Mouse (Mus musculus): ENCODE measurements around the gene Eef1g.
"Not testable (repeated sequence)": the region's sequence is repeated elsewhere in the genome, so short reads cannot be mapped to it uniquely, and the experiment has no call there.

Eef1g gene

DNA sequence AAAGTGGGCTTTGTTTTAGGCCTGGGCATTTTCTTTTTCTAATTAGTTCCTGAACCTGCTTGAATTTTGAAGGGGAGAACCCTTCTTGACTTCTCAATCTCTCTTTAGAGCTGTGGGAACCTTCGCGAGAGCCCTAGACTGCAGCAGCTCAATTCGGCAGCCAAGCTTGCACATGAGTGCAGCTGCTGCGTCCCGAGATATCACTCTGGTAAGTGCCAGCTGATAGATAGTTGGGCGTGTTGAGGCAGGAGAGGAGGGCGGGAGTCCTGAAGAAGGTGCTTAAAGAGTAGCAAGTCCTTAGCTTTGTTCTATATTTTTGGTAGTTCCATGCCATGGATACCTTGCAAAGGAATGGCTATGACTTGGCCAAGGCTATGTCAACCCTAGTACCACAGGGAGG lies 19.9 kb upstream of the Eef1g start:
- DNase-seq, result no peak

DNA sequence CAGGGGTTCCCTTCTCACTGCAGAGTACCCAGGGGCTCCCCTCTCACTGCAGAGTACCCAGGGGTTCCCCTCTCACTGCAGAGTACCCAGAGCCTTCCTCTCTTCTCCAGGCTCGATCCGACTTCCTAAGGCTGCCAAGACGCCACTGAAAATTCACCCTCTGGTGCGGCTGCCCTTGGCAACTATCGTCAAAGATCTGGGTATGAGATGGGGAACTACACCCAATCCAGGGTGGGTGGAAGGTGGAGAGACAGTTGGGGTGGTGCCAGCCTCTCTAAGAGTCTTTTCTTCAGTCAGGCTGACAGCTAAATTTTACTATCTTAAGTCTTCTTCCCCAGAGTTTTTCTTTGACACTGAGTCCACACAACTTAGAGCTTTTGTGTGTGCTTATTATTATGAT lies 16.7 kb upstream of the Eef1g start:
- DNase-seq, result no peak

DNA sequence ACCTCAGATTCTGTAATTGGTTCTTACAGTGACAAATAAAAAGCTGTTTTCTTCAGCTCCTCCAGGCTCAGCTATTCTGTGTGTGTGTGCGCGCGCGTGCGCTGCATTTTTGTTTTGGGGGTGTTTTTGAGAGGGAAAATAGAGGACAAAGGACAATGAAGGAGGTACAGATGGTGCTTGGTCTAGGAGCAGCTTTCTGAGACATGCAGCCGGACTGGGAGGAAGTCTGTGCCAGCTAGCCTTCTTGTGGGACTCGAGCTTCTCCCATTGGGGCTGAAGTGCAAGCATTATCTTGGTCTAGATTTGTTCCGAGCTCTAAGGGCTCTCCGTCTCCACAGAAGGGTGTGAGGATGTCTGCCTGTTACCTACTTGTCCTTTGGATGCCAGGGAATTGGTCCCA lies 14.6 kb upstream of the Eef1g start:
- peak; percentile 25 for DNase-seq

DNA sequence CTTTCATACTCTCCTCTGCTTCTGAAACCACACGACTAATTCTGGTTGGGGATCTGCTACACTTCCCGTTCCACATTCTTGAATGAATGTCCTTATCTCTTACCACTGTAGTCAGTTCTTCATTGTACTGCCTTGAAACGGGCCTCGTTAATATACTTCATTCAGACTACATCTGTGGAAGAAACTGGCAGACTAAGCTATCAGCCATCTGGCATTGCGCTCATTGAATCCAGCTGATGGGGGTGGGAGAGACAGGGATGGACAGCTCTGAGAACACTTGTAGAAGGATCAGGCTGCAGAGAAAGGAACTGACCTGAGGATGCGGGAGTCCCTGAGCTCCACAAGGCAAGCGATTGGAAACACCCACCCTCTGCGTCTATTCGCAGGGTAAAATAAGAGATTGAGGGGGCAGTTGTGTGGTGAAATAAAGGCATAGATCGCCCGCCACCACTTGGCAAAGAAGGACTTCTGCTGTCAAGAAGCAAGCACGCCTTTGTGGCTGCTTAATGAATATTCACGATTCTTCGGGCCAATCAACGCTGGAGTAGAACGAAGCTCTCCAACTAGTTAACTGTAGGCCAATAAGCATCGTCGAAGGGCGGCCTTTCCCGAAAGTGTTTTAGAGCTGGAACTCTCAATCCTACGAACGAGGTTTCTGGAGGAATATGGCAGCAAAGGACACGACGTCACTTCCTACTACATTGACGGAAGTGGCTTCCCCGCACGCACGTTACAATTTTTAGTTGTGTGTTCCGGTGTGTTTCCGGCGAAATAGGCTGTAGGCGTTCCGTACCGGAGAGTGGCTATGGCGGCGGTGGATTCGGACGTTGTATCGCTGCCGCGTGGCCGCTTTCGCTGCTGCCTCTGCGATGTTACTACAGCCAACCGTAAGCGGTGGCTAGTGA lies 13.5 kb upstream of the Eef1g start, which contains the start of gene Tut1:
TSS of gene Tut1 (plus strand) at position 713 of the 905 bp plus-strand sequence.
- DNase-seq, result peak; percentile 81

- no peak for DNase-seq
Observed at GRCm38 (mm10) chr19:8954171-8954570, 12.7 kb upstream of the Eef1g start.

GRCm38 (mm10) chr19:8962256-8962655 lies 4.6 kb upstream of the Eef1g start:
- DNase-seq, result no peak

- DNase-seq, result no peak
Observed at GRCm38 (mm10) chr19:8965075-8965474, 1.8 kb upstream of the Eef1g start.

DNA sequence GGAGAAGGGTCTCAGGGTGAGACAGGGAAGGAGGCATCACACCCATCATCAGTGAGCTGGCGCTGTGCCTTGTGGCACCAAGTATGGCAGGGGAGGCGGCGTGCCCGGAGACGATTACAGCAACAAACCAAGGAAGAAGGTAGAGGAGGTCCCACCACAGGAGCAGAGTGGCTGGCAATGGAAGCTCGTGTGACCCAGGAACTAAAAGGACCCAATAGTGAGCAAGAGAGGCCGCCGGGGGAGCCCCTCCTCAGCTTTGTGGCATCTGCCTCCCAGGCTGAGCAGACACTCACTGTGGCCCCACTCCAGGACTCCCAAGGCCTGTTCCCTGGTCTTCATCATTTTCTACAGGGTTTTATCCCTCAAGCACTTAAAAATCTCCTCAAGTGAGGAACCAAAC lies 1.1 kb upstream of the Eef1g start:
- no peak for DNase-seq

GRCm38 (mm10) chr19:8966198-8966589 lies 647 bp upstream of the Eef1g start:
- no peak for DNase-seq

GRCm38 (mm10) chr19:8967373-8967743 lies 517 bp downstream of the Eef1g start:
- DNase-seq, result no peak

DNA sequence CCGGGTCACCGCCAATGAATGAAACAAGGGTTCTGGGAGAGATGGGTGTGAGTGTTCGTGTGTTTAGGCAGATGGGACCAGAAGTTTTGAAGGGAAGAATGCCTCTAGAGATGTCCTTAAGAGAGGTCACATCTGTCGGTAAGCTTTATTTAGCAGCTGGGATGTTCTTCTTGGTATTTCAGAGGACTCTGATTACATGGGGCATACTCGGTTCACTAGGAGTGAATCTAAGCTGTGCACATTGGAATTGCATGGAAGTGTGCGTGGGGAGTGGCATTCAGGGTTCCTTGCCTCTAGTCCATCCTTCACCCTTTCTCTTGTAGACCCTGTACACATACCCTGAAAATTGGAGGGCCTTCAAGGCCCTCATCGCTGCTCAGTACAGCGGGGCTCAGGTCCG lies 1.1 kb downstream of the Eef1g start:
- no peak for DNase-seq

DNA sequence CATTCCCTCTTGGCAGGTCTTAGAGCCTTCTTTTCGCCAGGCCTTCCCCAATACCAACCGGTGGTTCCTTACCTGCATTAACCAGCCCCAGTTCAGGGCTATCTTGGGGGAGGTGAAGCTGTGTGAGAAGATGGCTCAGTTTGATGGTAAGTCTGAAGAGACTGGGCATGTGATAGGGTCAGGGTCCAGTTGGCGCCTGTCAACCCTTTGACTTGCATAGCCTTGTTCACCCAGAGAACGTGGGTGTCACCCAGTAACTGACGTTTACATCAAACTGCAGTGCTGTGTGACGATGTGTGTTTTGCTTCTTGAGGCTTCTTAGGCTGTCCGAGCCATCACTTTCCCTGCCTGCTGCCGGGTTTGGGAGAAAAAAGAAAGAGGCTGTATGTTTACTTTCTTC lies 5.7 kb downstream of the Eef1g start:
- not testable (repeated sequence) for DNase-seq

- no peak for DNase-seq
Observed at GRCm38 (mm10) chr19:8974638-8975037, 7.8 kb downstream of the Eef1g start.

GRCm38 (mm10) chr19:8975491-8975890 lies 8.7 kb downstream of the Eef1g start:
- no peak for DNase-seq

DNA sequence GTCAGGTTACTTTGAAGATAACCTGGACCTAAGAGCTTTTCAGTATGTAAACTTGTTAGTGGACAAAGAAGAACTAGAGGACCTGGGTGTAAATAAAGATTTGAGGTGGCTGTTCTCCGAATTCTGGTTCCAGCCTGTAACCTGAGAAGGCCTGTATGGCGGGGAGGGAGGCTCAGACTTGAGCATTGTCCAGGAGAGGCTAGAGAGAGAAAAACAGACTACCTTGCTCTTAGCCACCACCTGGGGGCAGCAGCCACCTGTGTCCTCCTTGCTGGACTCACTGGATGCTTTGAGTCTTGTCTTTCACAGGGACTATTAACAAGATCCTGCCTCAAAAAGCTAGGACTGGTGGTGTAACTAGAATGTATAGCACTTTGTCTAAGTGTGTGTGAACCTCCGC lies 9.7 kb downstream of the Eef1g start:
- no peak for DNase-seq

GRCm38 (mm10) chr19:8980771-8981170 lies 13.9 kb downstream of the Eef1g start:
- DNase-seq, result no peak

DNA sequence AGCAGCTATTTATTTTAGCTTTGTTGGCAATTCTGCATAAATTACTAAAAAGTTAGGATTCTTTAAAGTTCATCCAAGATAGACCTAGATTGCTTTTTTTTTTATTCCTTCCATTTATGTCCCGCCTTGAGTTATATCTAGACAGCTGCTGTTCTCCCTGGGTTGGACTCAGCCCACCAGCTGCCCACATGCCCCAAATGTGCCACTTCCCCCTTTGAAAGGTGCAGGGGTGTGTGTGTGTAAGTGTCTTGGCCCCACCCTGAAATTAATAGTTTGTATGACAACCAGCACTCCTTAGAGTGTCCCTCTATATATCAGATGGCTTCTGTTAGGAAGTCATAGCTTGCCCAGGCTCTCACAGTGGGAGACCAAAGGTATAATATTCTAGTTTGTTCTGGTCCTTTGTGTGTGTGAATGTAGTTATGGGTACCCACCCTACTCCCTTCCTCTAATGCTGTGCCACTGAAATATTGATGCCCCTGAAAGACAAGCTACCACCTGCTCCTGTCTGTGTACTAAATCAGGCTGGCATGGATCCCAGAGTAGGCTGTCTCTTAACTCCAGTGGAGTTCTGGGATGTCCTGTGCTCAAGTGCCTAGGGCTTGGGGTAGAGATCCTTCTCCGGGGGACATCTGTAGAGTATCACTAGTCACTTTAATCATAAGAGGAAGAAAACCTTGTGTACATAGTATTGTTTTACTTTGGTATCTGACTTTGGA lies 14.8 kb downstream of the Eef1g start:
- DNase-seq, result no peak

DNA sequence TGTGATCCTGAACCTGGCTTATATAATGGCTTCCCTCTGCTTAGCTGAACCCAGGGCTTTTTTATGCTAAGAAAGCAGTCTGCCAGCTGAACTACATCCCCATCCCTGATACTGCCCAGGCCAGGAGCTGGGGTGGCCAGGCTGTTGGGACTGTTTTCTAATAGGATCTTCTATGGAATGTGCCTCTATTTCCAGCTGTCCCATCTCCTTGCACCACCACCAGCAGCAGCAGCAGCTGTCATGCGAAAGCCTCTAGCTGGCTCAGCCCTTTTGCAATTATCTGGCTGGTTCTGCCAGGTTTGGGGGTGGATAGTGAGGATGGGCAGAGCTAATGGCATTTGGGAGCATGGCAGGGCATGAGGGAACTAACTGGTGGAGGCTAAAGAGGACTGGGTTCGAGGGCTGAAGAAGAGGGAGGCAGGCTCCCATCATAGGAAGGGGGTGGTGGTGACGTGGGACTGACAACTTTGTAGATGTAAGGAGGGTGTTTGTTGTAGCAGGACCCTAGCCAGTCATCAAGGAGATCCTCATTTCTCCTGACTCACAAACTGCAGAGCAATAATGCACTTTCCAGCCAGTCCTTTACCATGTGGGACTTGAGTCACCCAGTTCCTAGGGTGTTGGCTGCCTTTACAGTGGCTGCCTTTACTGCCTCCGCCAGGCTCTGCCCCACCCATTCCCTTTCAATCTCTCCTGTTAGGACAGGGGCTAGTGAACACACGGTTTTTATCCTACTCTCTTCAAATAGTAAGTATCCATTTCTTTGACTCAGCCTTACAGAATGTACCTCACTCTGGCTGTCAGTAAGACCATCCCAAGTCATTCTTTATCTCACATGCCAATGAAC lies 15.7 kb downstream of the Eef1g start:
- no peak for DNase-seq

DNA sequence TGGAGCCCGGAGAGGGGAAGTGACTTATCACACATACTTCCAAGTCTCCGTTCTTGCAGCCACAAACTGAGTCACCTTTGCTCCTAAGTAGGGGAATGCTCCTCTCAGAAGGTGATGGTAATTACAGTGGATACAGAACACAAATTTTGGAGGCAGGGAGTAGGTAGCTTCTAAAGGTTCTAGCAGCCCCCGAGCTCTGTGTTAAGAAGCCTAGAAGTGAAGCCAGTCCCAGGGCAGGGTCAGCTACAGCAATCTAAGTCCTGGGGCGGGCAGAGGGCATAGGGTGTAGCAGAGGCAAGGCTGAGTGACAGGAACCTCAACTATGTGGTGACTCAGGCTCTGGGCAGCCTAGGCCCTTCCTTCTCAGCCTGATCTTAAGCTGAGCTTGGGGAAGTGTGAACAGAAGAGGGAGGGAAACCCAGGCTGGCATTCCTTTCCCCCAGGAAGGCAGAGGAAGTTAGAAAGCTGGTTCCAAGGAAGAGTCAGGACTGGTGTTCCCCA lies 16.4 kb downstream of the Eef1g start:
- no peak for DNase-seq

DNA sequence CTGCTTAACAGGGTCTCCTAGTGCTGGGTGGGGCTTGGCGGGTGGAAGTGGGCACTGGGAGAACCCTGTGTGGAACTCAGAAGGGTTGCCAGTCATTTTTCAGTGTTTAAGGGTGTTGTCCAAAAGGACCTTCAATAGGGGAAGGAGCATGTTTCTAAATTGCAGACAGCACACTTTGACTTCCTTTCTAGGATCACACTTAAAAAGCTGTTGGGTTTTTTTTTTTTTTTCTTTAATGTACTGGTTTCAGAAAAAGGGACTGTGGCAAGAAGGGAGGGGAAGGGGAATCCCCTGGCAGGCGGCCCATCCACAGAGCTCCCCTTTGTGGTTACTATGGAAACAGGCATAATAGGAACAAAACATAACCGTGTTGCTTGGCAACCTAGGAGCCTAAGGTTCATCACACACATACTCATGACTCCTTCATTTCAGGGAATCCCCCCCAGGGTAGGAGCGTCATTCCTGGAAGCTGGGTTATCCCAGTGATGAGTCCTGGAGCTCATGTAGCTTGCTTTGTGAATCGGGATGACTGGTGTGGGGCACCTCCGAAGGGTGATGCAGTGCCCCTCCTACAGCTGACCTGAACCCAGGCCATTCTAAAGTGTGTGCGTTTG lies 17.5 kb downstream of the Eef1g start:
- DNase-seq, result peak; percentile 88

DNA sequence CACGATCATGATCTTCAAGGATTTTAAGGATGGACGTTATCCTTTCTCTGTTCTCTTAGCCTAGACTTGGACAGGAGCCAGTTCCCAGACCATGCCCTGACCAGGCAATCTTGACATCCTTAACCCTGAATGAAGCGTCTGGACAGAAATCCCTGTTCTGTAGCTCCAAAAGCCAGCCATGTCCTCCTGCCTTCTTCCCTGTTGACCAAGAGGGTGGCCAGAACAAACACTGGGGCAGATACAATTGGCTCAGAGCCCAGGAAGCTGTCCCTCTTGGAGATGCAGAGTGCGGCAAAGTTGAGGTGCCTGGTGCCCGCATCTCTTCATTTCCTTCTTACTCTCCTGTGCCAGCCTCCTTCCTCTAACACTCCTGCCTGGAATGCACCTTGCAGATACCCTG lies 19.1 kb downstream of the Eef1g start:
- no peak for DNase-seq

DNA sequence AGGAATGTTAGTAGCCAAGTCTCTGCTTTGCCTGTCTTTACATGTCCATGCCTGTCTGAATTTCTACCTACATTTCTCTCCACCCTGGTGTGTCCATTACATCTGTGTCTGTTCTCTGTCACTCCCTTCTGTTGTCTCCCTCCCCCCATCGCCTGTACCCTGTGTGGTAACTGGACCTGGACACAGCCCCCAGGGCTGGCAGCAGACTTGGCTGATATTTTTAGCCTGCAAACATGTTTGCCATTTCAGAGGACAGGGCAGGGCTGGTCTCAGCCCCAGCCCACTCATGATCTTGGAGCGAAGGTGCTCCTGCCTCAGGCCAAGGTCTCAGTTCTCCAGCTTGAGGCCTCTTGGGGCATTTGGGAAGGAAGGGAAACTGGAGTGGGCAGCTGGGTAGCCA lies 21.0 kb downstream of the Eef1g start:
- DNase-seq, result no peak

All from right cerebral cortex, postnatal 4 days (tissue).